Mouse (Mus musculus) brain, embryonic 14.5 days (tissue): ENCODE measurements around the gene Fpr3.

Experiments used
- CTCF ChIP-seq: fragments of 200-500 bp; IDR thresholded peaks from 2 replicates; pipeline ENCODE4 v1.5.1; 2012; ENCODE audit warnings: inconsistent platforms, mild to moderate bottlenecking, moderate library complexity, borderline replicate concordance; ENCODE audit not compliant: insufficient read depth, insufficient read length; ENCODE audit errors: extremely low read depth
- POLR2A ChIP-seq: fragments of 200-500 bp; IDR thresholded peaks from 2 replicates; pipeline ENCODE4 v1.6.1; 2012; ENCODE audit warnings: mild to moderate bottlenecking, inconsistent platforms, borderline replicate concordance; ENCODE audit not compliant: poor library complexity, insufficient read depth, insufficient read length, severe bottlenecking; ENCODE audit errors: extremely low read depth

DNA sequence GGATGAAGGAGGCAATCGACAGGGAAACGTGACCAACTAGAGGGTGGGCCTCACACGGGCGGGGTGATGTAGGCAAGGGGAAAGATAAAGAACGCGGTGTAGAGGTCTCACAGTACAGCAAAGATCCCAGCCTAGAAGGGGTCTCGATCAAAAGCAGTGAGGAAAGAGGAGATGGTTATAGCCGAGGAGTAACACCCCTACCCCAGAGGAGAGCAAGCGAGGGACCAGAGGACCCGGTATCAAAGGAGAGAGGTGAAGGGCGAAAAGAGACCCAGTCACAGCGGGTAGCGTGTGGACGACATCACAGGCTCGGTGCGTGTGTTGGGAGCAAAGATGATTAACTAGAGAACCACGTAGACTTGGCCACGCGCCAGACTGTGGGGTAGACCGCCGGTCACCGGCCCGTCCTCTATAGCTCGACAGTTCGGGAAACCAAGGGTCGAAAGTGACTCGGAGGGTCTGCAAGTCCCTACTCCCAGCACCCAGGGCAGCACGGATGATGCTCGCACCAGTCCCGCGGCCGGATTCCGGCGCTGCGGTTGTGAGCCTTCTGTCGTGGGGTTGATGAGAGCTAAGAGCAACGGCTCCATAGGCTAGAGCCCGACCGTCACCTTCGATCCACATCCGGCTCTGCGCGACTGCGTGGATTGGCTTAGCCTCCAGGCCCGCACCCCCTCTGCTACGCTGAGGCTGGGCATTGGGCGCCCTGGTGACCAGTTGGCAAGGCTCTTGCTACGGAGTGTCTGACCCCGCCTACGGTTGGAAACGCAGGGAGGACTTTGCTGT is 22.2 kb downstream of the Fpr3 start:
- peak; percentile 31; the same call in 1 of the 2 replicates for TF ChIP-seq POLR2A
- TF ChIP-seq CTCF = no peak
